Mouse (Mus musculus) heart, adult 2 months (tissue): Measurements from ENCODE around the gene Lpcat2. TPM values are rescaled to one million over a fixed set of nuclear protein-coding genes. Genes with fewer than 3 reads are reported as not detected.

Experiments
- DNase-seq, 2 experiments: peaks; one replicate each; pipeline ENCODE4 v3.0.0; 2021
- H3K27ac ChIP-seq: fragments of 200-600 bp; 2 replicates; pipeline ENCODE4 v1.8.1; 2022
- H3K27me3 ChIP-seq: fragments of 200-500 bp; 2 replicates; pipeline ENCODE4 v1.6.1; 2012; ENCODE audit warnings: mild to moderate bottlenecking, low read length, inconsistent platforms, mixed read lengths; ENCODE audit not compliant: control insufficient read depth, insufficient read depth
- H3K36me3 ChIP-seq: fragments of 200-500 bp; 2 replicates; pipeline ENCODE4 v1.6.1; 2012; ENCODE audit warnings: low read length, inconsistent platforms; ENCODE audit not compliant: control insufficient read depth, insufficient read depth
- H3K4me1 ChIP-seq: fragments of 200-500 bp; 2 replicates; pipeline ENCODE4 v1.6.1; 2011; ENCODE audit warnings: low read length; ENCODE audit not compliant: control insufficient read depth, insufficient read depth
- H3K4me3 ChIP-seq: fragments of 200-600 bp; 2 replicates; pipeline ENCODE4 v1.8.1; 2022
- H3K79me2 ChIP-seq: fragments of 200-500 bp; replicated peaks from 2 replicates; pipeline ENCODE4 v1.6.1; 2012; ENCODE audit warnings: mild to moderate bottlenecking, inconsistent platforms, low read length, moderate library complexity, mixed read lengths; ENCODE audit not compliant: control insufficient read depth, insufficient read depth
- H3K9ac ChIP-seq: fragments of 200-500 bp; 2 replicates; pipeline ENCODE4 v1.6.1; 2012; ENCODE audit warnings: low read depth, mild to moderate bottlenecking, control low read depth, inconsistent platforms, low read length, mixed read lengths
- CTCF ChIP-seq: fragments of 200-600 bp; IDR thresholded peaks from 2 replicates; pipeline ENCODE4 v1.8.1; 2022; ENCODE audit warnings: antibody characterized with exemption, mild to moderate bottlenecking, moderate library complexity
- EP300 ChIP-seq: fragments of 200-500 bp; IDR thresholded peaks from 2 replicates; pipeline ENCODE4 v1.6.1; 2011; ENCODE audit warnings: low read depth, low read length, control low read depth; ENCODE audit not compliant: insufficient read depth
- POLR2A ChIP-seq: fragments of 200-500 bp; IDR thresholded peaks from 2 replicates; pipeline ENCODE4 v1.6.1; 2011; ENCODE audit warnings: mild to moderate bottlenecking, low read depth, low read length, control low read depth; ENCODE audit not compliant: insufficient read depth
- WGBS: fragments of 180-500 bp; shearing (Covaris S2); methylation state at CpG from one replicate; pipeline ENCODE4 v1.1.7; 2018; 5-methylcytosine and 5-hydroxymethylcytosine counted together
- intact Hi-C: fragments of 180-260 bp; cut with DNase I; formaldehyde crosslinking; loops from one replicate; pipeline ENCODE4 v1.15.1; 2025
- polyA plus RNA-seq: library from polyadenylated mRNA; depleted of rRNA; stranded (reverse); fragments of >200 nt; gene quantifications from 2 replicates; pipeline ENCODE4 v1.2.3, GENCODE M21; 2012
- total RNA-seq, 2 experiments: library from RNA; stranded (reverse); gene quantifications; 2 replicates each; pipeline ENCODE4 v1.2.3; 2021

The Lpcat2 gene
- total and polyA plus RNA-seq, 3 experiments = 0.72 to 1.4 (median 0.89) TPM

DNA sequence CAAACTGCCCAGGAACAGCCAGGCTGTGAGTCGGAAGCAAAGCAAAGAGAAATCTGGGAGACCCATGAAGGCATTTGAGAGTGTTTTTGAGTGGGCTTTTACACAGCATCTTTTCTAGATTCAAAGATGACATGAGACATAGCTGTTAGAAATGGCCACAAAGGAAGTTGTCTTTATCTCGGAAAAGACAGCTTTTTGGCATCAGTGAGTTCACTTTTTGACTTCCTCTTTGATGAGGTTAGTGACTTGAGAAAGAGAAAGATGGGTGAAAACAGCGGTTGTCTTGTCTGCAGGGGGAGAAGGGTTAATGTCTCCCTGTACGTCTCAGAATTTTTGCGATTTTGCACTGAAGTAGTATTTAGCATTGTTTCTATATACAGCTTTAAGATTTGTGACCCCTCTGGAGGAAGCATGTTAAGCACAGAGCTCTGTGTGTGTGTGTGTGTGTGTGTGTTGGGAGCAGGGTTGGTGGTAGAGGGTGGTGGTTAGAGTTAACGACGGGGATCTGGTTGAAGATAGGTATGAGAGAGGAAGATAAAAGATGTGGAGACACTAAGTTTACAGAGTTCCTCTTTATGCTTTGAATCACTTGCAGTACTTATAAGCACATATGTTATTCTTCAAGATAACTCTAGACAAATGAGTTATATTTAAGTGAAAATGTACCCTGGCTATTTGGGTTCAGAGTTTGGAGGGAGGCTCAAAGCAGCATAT is 1.3 kb downstream of the Lpcat2 start:
- intact Hi-C loops = no loop called here
- no peak for DNase-seq
- no peak overlapping the region for H3K27ac ChIP-seq
- peaks cover 7% of the 10 kb centered on the region; the same call in 1 of the 2 replicates for H3K27me3 ChIP-seq
- H3K4me1 ChIP-seq = peaks cover 4% of the 10 kb centered on the region
- no peaks in the 10 kb centered on the region for H3K36me3 ChIP-seq
- WGBS = 69% methylated on average over 7 of the region's 7 CpGs
- TF ChIP-seq CTCF = no peak
- no peak for TF ChIP-seq EP300
- no peak for TF ChIP-seq POLR2A
- H3K79me2 ChIP-seq = no peaks in the 10 kb centered on the region
- no peak overlapping the region for H3K4me3 ChIP-seq
- H3K9ac ChIP-seq = no peak overlapping the region

DNA sequence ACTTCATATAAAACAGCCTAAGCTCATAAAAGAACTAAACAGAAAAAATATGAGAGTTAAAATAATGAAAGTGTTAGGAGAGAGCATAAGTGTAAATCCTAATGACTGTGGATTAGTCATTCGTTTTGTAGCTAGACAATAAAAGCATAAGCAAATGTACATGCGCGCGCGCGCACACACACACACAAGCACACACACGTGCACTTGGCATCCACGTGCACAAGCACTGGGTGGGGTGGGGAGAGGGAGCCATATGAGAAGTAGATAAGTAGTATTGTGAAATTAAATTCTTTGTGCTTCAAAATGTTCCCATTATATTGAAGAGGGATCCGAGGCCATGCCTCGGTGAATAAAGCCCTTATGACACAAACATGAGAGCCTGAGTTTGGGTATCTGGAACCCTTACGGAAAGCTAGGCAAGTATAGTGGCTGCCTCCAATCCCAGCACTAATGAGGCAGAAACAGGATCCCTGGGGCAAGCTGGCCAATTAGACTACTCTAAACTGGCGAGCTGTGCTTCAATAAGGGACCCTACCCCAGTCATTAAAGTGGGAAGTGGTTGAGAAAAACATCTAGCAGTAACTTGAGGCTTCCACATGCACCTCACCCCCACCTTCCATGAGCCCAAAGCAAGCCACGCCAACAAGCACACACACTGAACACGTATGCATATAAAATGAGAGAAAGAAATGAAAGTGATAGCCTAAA is 3.5 kb downstream of the Lpcat2 start:
- TF ChIP-seq EP300 (no peak), POLR2A (no peak), CTCF (no peak)
- no peaks in the 10 kb centered on the region for H3K36me3 ChIP-seq
- no peaks in the 10 kb centered on the region for H3K79me2 ChIP-seq
- H3K4me3 ChIP-seq = no peak overlapping the region
- no peak for DNase-seq
- intact Hi-C loops = no loop called here
- H3K4me1 ChIP-seq = peaks cover 6% of the 10 kb centered on the region
- H3K9ac ChIP-seq = no peak overlapping the region
- peaks cover 7% of the 10 kb centered on the region; the same call in 1 of the 2 replicates for H3K27me3 ChIP-seq
- H3K27ac ChIP-seq = no peak overlapping the region
- 90% methylated on average over 14 of the region's 14 CpGs for WGBS

DNA sequence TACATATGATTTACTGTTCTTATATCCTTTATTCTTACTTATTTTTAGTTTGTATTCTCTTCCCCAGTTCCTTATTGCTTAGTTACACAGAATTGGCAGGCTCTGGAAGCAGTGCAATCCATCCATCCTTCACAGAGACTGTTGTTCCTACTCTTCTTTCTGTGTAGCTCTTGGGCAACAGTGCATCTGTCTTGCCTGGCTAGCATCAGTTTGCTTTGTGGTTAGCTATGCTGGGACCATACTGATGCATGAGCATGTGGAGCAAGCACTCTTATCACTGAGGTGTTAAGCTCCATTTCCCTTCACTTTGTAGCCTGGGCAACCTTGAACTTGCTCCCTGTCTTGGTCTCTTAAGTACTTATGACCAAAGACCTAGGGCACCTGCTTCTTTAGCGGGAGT is 6.8 kb downstream of the Lpcat2 start:
- Histone ChIP-seq H3K9ac (no peak overlapping the region), H3K4me1 (peaks cover 1% of the 10 kb centered on the region; the same call in 1 of the 2 replicates), H3K36me3 (no peaks in the 10 kb centered on the region), H3K4me3 (no peak overlapping the region), H3K79me2 (no peaks in the 10 kb centered on the region), H3K27ac (no peak overlapping the region), H3K27me3 (no peaks in the 10 kb centered on the region)
- TF ChIP-seq CTCF (no peak), POLR2A (no peak), EP300 (no peak)
- intact Hi-C loops = no loop called here
- 93% methylated on average over 1 of the region's 1 CpGs for WGBS
- DNase-seq = no peak

DNA sequence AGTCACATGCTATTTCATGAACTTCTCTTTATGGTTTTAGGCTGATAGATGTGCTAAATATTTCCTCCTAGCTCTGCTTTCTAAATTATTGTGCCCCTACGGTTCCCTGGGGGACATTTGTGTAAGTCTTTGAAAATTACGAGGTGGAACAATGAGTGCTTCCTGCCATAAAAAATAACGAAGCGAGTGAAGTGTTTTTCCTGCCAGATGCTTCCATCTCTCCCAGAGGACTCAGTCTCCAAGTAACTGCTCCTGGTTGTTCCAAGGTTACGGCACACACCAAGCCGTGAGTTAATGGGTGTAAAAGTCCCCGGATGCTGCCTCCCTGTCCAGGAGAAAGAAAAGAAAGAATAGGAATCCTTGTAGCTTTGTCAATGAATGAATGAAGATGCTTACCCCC is 15.1 kb downstream of the Lpcat2 start:
- no peaks in the 10 kb centered on the region for H3K79me2 ChIP-seq
- intact Hi-C loops = no loop called here
- no peaks in the 10 kb centered on the region for H3K27me3 ChIP-seq
- H3K27ac ChIP-seq = no peak overlapping the region
- H3K9ac ChIP-seq = no peak overlapping the region
- H3K4me1 ChIP-seq = peaks cover 2% of the 10 kb centered on the region; the same call in 1 of the 2 replicates
- WGBS = 37% methylated on average over 7 of the region's 7 CpGs
- TF ChIP-seq CTCF (no peak), EP300 (no peak), POLR2A (no peak)
- H3K4me3 ChIP-seq = no peak overlapping the region
- no peak for DNase-seq
- no peaks in the 10 kb centered on the region for H3K36me3 ChIP-seq

DNA sequence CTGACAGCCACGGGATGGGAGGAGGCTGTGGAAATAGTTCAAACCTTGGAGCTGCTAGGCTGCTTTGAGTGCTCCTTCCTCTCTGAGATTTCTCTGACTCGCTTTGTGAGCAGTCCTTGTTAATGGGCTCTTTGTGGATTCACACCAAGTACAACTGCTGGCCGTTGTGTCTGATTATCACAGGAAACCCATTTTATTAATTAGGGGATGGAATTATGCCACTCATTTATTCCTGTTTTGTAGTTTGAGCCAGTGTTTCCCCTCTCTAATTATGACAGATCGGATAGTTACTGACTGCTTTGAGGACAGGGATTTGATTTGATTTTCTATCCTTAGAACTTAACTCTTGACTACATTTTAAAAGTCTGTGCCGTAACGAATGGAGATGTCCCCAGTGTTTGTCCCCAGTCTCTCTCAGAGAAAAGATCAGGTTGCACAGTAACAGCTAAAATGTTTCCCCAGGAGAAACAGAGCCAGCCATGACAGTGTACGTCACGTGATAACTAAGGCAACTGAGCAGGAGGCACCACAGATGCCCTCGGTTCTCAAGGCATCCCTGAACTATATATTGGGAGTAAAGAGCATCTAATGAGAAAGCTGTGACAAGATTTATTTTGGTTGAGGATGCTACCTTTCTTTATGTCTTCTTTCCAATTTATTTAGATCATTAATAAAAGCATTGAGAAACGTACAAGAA is 17.1 kb downstream of the Lpcat2 start:
- H3K79me2 ChIP-seq = no peaks in the 10 kb centered on the region
- H3K27ac ChIP-seq = no peak overlapping the region
- no peak for DNase-seq
- peaks cover 2% of the 10 kb centered on the region; the same call in 1 of the 2 replicates for H3K4me1 ChIP-seq
- WGBS = 71% methylated on average over 10 of the region's 10 CpGs
- intact Hi-C loops = no loop called here
- no peaks in the 10 kb centered on the region for H3K27me3 ChIP-seq
- H3K9ac ChIP-seq = no peak overlapping the region
- H3K4me3 ChIP-seq = no peak overlapping the region
- TF ChIP-seq POLR2A (no peak), CTCF (no peak), EP300 (no peak)
- H3K36me3 ChIP-seq = no peaks in the 10 kb centered on the region
